Mouse (Mus musculus): ENCODE data around the gene Nek7. TPM values are rescaled to one million over a fixed set of nuclear protein-coding genes. Genes with fewer than 3 reads are reported as not detected.

Nek7 gene
- total RNA-seq, 2 experiments from 2014 or later, result 31.0 to 31.3 TPM

- intact Hi-C loops (cut with DNase I), result no loop called here
- DNase-seq (ENCODE audit: low spot score in 2 of 2), result no peak
These were observed 40.7 kb downstream of the Nek7 start for GRCm38 (mm10) chr1:138579207-138579606.

- intact Hi-C loops (cut with DNase I), result no loop called here
- peak; percentile 36 to 55 for DNase-seq (ENCODE audit: low spot score in 2 of 2)
These were observed 43.1 kb downstream of the Nek7 start for GRCm38 (mm10) chr1:138576803-138577202.

GRCm38 (mm10) chr1:138576066-138576697 is 43.8 kb downstream of the Nek7 start:
- DNase-seq (ENCODE audit: low spot score in 2 of 2), result no peak
- intact Hi-C loops (cut with DNase I), result no loop called here

- intact Hi-C loops (cut with DNase I), result no loop called here
- DNase-seq (ENCODE audit: low spot score in 2 of 2), result no peak
These were observed 44.3 kb downstream of the Nek7 start for GRCm38 (mm10) chr1:138575629-138576028.

- intact Hi-C loops (cut with DNase I), result no loop called here
- DNase-seq (ENCODE audit: low spot score in 2 of 2), result no peak
These were observed 48.2 kb downstream of the Nek7 start for GRCm38 (mm10) chr1:138571565-138572361.

- intact Hi-C loops (cut with DNase I), result no loop called here
These were observed 48.9 kb downstream of the Nek7 start for GRCm38 (mm10) chr1:138571038-138571441.

GRCm38 (mm10) chr1:138568434-138569232 is 51.3 kb downstream of the Nek7 start:
- intact Hi-C loops (cut with DNase I), result no loop called here
- DNase-seq (ENCODE audit: low spot score in 2 of 2), result no peak

More at GRCm38 (mm10) chr1:138571038-138571441, 48.9 kb downstream of the Nek7 start:
- no peak for DNase-seq (ENCODE audit: low spot score in 2 of 2)

GRCm38 (mm10) chr1:138567946-138568345 is 52.0 kb downstream of the Nek7 start:
- intact Hi-C loops (cut with DNase I), result no loop called here
- DNase-seq (ENCODE audit: low spot score in 2 of 2), result no peak

GRCm38 (mm10) chr1:138564677-138565076 is 55.3 kb downstream of the Nek7 start:
- intact Hi-C loops (cut with DNase I), result no loop called here
- DNase-seq (ENCODE audit: low spot score in 2 of 2), result no peak

GRCm38 (mm10) chr1:138560733-138561132 is 59.2 kb downstream of the Nek7 start:
- intact Hi-C loops (cut with DNase I), result no loop called here
- DNase-seq (ENCODE audit: low spot score in 2 of 2), result peak; percentile 18 to 33

GRCm38 (mm10) chr1:138559213-138560101 is 60.5 kb downstream of the Nek7 start:
- DNase-seq (ENCODE audit: low spot score in 2 of 2), result no peak
- intact Hi-C loops (cut with DNase I), result no loop called here

- intact Hi-C loops (cut with DNase I), result no loop called here
- no peak for DNase-seq (ENCODE audit: low spot score in 2 of 2)
These were observed 61.6 kb downstream of the Nek7 start for GRCm38 (mm10) chr1:138558342-138558741.

GRCm38 (mm10) chr1:138554926-138555325 is 65.0 kb downstream of the Nek7 start:
- no peak for DNase-seq (ENCODE audit: low spot score in 2 of 2)
- intact Hi-C loops (cut with DNase I), result no loop called here

GRCm38 (mm10) chr1:138550184-138550583 is 69.8 kb downstream of the Nek7 start:
- intact Hi-C loops (cut with DNase I), result no loop called here
- no peak for DNase-seq (ENCODE audit: low spot score in 2 of 2)

- no peak for DNase-seq (ENCODE audit: low spot score in 2 of 2)
- intact Hi-C loops (cut with DNase I), result no loop called here
These were observed 77.8 kb downstream of the Nek7 start for GRCm38 (mm10) chr1:138542170-138542515.

- DNase-seq (ENCODE audit: low spot score in 2 of 2), result no peak
- intact Hi-C loops (cut with DNase I), result no loop called here
These were observed 78.3 kb downstream of the Nek7 start for GRCm38 (mm10) chr1:138541495-138542169.

GRCm38 (mm10) chr1:138539713-138540112 is 80.2 kb downstream of the Nek7 start:
- no peak for DNase-seq (ENCODE audit: low spot score in 2 of 2)
- intact Hi-C loops (cut with DNase I), result no loop called here

- no peak for DNase-seq (ENCODE audit: low spot score in 2 of 2)
- intact Hi-C loops (cut with DNase I), result no loop called here
These were observed 81.7 kb downstream of the Nek7 start for GRCm38 (mm10) chr1:138538217-138538616.

Measured in left cerebral cortex, postnatal 25 days (tissue).